Mouse (Mus musculus) cerebellum, adult 2 months (tissue): ENCODE results near the gene Gm438. TPM values are rescaled to one million over a fixed set of nuclear protein-coding genes. Genes with fewer than 3 reads are reported as not detected.
A peak's percentile ranks its signal among the peaks of the same experiment; 100 is the strongest.
"Not testable (repeated sequence)": the region's sequence is repeated elsewhere in the genome, so short reads cannot be mapped to it uniquely, and the experiment has no call there.

Experiments used
- DNase-seq, 2 experiments: peaks; one replicate each; pipeline ENCODE4 v3.0.0; 2021
- H3K27ac ChIP-seq: fragments of 200-500 bp; 2 replicates; pipeline ENCODE4 v1.5.1; 2012; ENCODE audit warnings: low read length, control low read depth, inconsistent platforms; ENCODE audit not compliant: insufficient read depth
- H3K27me3 ChIP-seq: fragments of 200-500 bp; 2 replicates; pipeline ENCODE4 v1.6.1; 2012; ENCODE audit warnings: inconsistent platforms, mild to moderate bottlenecking, low read length, moderate library complexity; ENCODE audit not compliant: control insufficient read depth, insufficient read depth
- H3K4me1 ChIP-seq: fragments of 200-500 bp; 2 replicates; pipeline ENCODE4 v1.6.1; 2011; ENCODE audit warnings: low read length; ENCODE audit not compliant: control insufficient read depth, insufficient read depth
- H3K4me3 ChIP-seq: fragments of 200-500 bp; replicated peaks from 2 replicates; pipeline ENCODE3; 2011; ENCODE audit warnings: mild to moderate bottlenecking, low read depth, low read length, control low read depth; ENCODE audit not compliant: insufficient read depth
- CTCF ChIP-seq: fragments of 200-500 bp; IDR thresholded peaks from 2 replicates; pipeline ENCODE4 v1.5.1; 2011; ENCODE audit warnings: low read depth, mild to moderate bottlenecking, control low read depth, low read length, moderate library complexity, borderline replicate concordance; ENCODE audit not compliant: insufficient read depth
- POLR2A ChIP-seq: fragments of 200-500 bp; IDR thresholded peaks from 2 replicates; pipeline ENCODE4 v1.6.1; 2011; ENCODE audit warnings: low read length, control low read depth, borderline replicate concordance; ENCODE audit not compliant: insufficient read depth
- WGBS: fragments of 180-500 bp; shearing (Covaris S2); methylation state at CpG from one replicate; pipeline ENCODE4 v1.1.7; 2018; 5-methylcytosine and 5-hydroxymethylcytosine counted together
- polyA plus RNA-seq: library from polyadenylated mRNA; depleted of rRNA; stranded (reverse); fragments of >200 nt; gene quantifications from 2 replicates; pipeline ENCODE4 v1.2.3, GENCODE M21; 2012; rRNA removed

Gene Gm438
- polyA plus RNA-seq: not detected in 2 replicates

- Histone ChIP-seq H3K4me1 (no peaks in the 10 kb centered on the region), H3K27ac (no peak within 1 kb of the TSS), H3K27me3 (no peaks in the 10 kb centered on the region), H3K4me3 (no peak within 1 kb of the TSS)
- no peak for DNase-seq
- no peak for TF ChIP-seq CTCF
- TF ChIP-seq POLR2A: no peak
Measured at GRCm38 (mm10) chr4:144786483-144786882, at the start of gene Gm438. TSS of gene Gm438 (minus strand) at chr4:144786583.

GRCm38 (mm10) chr4:144824706-144825105, 38.3 kb upstream of the Gm438 start:
- H3K27ac ChIP-seq: no peak overlapping the region
- DNase-seq: no peak
- no peaks in the 10 kb centered on the region for H3K27me3 ChIP-seq
- no peaks in the 10 kb centered on the region for H3K4me1 ChIP-seq
- H3K4me3 ChIP-seq: no peak overlapping the region
- no peak for TF ChIP-seq CTCF
- TF ChIP-seq POLR2A: no peak
- 71% methylated on average over 2 of the region's 2 CpGs for WGBS

DNA sequence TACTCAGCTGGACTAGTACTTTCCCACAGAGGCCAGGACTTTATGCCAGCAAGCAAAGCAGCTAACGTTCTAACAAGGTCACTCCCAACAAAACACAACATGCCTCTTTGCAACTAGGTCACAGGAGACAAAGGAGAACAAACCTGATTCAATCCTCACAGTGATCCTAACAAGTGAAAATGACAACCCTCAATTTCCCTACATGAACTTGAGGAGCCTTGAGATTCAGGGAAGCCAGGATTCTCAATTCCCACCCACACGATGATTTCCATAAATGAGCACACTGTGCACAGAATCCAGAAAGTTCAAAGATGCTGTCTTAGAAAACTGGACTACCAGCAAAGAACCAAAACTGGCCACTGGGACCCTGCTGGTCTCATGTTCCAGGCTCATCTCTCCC, 37.6 kb upstream of the Gm438 start:
- TF ChIP-seq CTCF (no peak), POLR2A (no peak)
- no peak for DNase-seq
- Histone ChIP-seq H3K27me3 (no peaks in the 10 kb centered on the region), H3K4me1 (no peaks in the 10 kb centered on the region), H3K4me3 (no peak overlapping the region), H3K27ac (no peak overlapping the region)
- WGBS: 81% methylated on average over 2 of the region's 2 CpGs

DNA sequence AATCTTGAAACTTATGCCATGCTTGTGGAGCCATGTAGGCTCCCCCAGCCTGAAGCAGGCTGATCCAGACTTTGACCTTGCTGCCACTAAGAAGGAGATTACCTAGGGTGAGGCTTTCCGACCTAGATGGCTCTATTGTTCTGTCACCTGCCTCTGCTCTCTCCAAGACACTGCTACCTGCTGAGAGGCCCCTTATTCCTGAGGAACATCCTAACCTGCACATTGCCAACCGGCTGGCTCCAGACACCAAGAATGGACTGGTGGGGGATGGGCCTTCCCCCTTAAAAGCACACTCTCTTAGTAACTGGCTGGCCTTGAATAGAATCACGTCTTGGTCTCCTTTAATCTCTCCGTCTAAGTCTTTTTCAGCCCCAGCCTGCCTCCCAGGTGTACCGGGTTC, 20.8 kb upstream of the Gm438 start:
- H3K4me3 ChIP-seq, H3K27me3 ChIP-seq, H3K4me1 ChIP-seq, DNase-seq, H3K27ac ChIP-seq: not testable (repeated sequence)
- 47% methylated on average over 5 of the region's 5 CpGs for WGBS

- 68% methylated on average over 3 of the region's 3 CpGs for WGBS
Measured at GRCm38 (mm10) chr4:144803633-144804032, 17.2 kb upstream of the Gm438 start.

DNA sequence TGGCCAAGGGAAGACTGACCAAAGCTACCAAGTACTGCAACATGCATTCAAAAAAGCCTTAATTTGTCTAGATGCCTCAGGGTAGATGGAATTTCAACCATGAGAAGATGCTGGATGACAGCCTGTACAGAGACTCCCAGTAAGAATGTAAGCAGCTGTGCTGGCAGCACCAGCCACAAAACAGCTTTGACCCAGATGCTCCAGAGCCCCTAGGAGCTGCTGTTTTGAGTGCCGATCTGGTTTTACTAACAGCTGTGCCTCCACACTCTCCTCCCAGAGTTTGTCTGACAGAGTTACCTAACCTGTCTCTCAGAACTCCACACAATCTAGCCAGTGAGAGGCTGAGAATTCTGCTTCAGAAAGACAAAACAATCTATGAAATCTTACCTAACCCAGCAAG, 3.8 kb upstream of the Gm438 start:
- Histone ChIP-seq H3K4me3 (no peak overlapping the region), H3K27ac (no peak overlapping the region), H3K4me1 (no peaks in the 10 kb centered on the region), H3K27me3 (no peaks in the 10 kb centered on the region)
- DNase-seq: no peak
- WGBS: 39% methylated on average over 1 of the region's 1 CpGs
- TF ChIP-seq CTCF: no peak
- no peak for TF ChIP-seq POLR2A

More at GRCm38 (mm10) chr4:144803633-144804032, 17.2 kb upstream of the Gm438 start:
- Histone ChIP-seq H3K27me3 (no peaks in the 10 kb centered on the region), H3K27ac (no peak overlapping the region), H3K4me1 (no peaks in the 10 kb centered on the region), H3K4me3 (no peak overlapping the region)
- TF ChIP-seq POLR2A: no peak
- no peak for TF ChIP-seq CTCF
- no peak for DNase-seq

GRCm38 (mm10) chr4:144782476-144783197, 3.7 kb downstream of the Gm438 start:
- H3K4me1 ChIP-seq: no peaks in the 10 kb centered on the region
- no peak for TF ChIP-seq CTCF
- no peak for TF ChIP-seq POLR2A

GRCm38 (mm10) chr4:144765722-144766121, 20.7 kb downstream of the Gm438 start:
- H3K27ac ChIP-seq: no peak overlapping the region
- peak; percentile 8 to 12 for DNase-seq
- TF ChIP-seq CTCF (no peak), POLR2A (no peak)
- no peaks in the 10 kb centered on the region for H3K4me1 ChIP-seq
- WGBS: 16% methylated on average over 2 of the region's 2 CpGs
- no peak overlapping the region for H3K4me3 ChIP-seq
- H3K27me3 ChIP-seq: no peaks in the 10 kb centered on the region

More at GRCm38 (mm10) chr4:144782476-144783197, 3.7 kb downstream of the Gm438 start:
- no peak for DNase-seq
- Histone ChIP-seq H3K27ac (no peak overlapping the region), H3K27me3 (no peaks in the 10 kb centered on the region), H3K4me3 (no peak overlapping the region)
- 88% methylated on average over 3 of the region's 3 CpGs for WGBS

- Histone ChIP-seq H3K27ac (no peak overlapping the region), H3K27me3 (no peaks in the 10 kb centered on the region), H3K4me1 (no peaks in the 10 kb centered on the region), H3K4me3 (no peak overlapping the region)
- no peak for DNase-seq
- TF ChIP-seq CTCF (no peak), POLR2A (no peak)
- WGBS: 14% methylated on average over 1 of the region's 1 CpGs
Measured at GRCm38 (mm10) chr4:144749139-144749538, 37.2 kb downstream of the Gm438 start.

Other genes starting within 250 kb of the Gm438 start
- gene Gm13124, start 221.4 kb downstream of the Gm438 start, polyA plus RNA-seq: not detected in 2 replicates
- gene Aadacl4, start 172.9 kb downstream of the Gm438 start, polyA plus RNA-seq: not detected in 2 replicates
- gene Gm436, start 100.2 kb downstream of the Gm438 start, polyA plus RNA-seq: not detected in 2 replicates
- gene Gm13178, start 65.2 kb downstream of the Gm438 start, polyA plus RNA-seq: not detected in 2 replicates
- gene Dhrs3, start 106.2 kb upstream of the Gm438 start, polyA plus RNA-seq: 21.8 and 24.4 TPM in 2 replicates